Mouse (Mus musculus): ENCODE measurements around the gene Pcdh19. TPM values are rescaled to one million over a fixed set of nuclear protein-coding genes. Genes with fewer than 3 reads are reported as not detected.

Pcdh19 gene
- not detected for total RNA-seq (2023)

DNA sequence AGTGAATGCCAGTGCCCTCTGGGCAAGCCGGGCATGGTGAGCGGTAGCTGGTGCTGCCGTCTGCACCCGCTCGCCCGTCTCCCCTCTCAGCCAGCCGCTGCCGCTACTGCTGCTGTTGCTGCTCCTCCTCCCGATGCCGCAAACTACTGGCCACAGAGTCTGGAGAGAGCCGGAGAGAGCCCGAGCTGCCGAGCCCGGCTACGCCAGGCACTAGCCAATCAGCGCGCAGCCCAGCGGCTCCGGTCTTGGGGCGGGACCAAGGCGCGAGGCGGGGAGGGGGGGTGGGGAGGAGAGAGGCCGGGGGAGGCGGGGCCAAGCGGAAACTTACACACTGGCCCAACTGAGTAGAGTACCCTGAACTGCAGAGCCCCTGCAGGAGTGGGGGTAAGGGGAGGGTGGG lies at the start of gene Pcdh19:
Gene Pcdh19, minus strand, starts transcription at position 148 of the 400 bp plus-strand sequence.

Other genes starting within 250 kb of the Pcdh19 start
- gene Tnmd, start 162.0 kb upstream of the Pcdh19 start, total RNA-seq (2023), result not detected
- 0.76 TPM for gene Tspan6, start 209.4 kb upstream of the Pcdh19 start, total RNA-seq (2023)
- not detected for gene Srpx2, start 219.4 kb upstream of the Pcdh19 start, total RNA-seq (2023)

All from CD4-positive naive resting alpha-beta T cell, adult 76 days (primary cell).